Mouse (Mus musculus) heart, embryonic 11.5 days (tissue): ENCODE measurements around the gene Tor4a. TPM values are rescaled to one million over a fixed set of nuclear protein-coding genes. Genes with fewer than 3 reads are reported as not detected.

Source experiments
- ATAC-seq: fragments of 200-750 bp; cut with Nextera tagmentation; replicated peaks from 2 replicates; pipeline ENCODE4 v1.8.0; 2017; ENCODE audit warnings: moderate library complexity; ENCODE audit not compliant: insufficient number of reproducible peaks, low FRiP score, low TSS enrichment
- H3K27ac ChIP-seq: fragments of 300-500 bp; sonication (generic); 2 replicates; pipeline ENCODE4 v1.5.1; 2014; ENCODE audit warnings: mild to moderate bottlenecking, low read depth, low read length
- H3K27me3 ChIP-seq: fragments of 300-500 bp; sonication (generic); 2 replicates; pipeline ENCODE4 v1.6.1; 2014; ENCODE audit warnings: mild to moderate bottlenecking, low read length, mixed read lengths; ENCODE audit not compliant: control insufficient read depth, insufficient read depth
- H3K36me3 ChIP-seq: fragments of 300-500 bp; sonication (generic); 2 replicates; pipeline ENCODE4 v1.6.1; 2014; ENCODE audit warnings: mild to moderate bottlenecking, low read length, moderate library complexity, mixed read lengths; ENCODE audit not compliant: control insufficient read depth, insufficient read depth
- H3K4me1 ChIP-seq: fragments of 300-500 bp; sonication (generic); 2 replicates; pipeline ENCODE4 v1.6.1; 2014; ENCODE audit warnings: low read length; ENCODE audit not compliant: control insufficient read depth, insufficient read depth
- H3K4me2 ChIP-seq: fragments of 300-500 bp; sonication (generic); 2 replicates; pipeline ENCODE4 v1.6.1; 2014; ENCODE audit warnings: mild to moderate bottlenecking, moderate library complexity
- H3K4me3 ChIP-seq: fragments of 300-500 bp; sonication (generic); 2 replicates; pipeline ENCODE4 v1.5.1; 2014; ENCODE audit warnings: low read depth, low read length
- H3K9ac ChIP-seq: fragments of 300-500 bp; sonication (generic); 2 replicates; pipeline ENCODE4 v1.6.1; 2014; ENCODE audit warnings: mild to moderate bottlenecking, low read depth, low read length, moderate library complexity
- H3K9me3 ChIP-seq: fragments of 300-500 bp; sonication (generic); replicated peaks from 2 replicates; pipeline ENCODE4 v1.6.1; 2016; ENCODE audit warnings: low read length; ENCODE audit not compliant: control insufficient read depth
- WGBS: fragments of 180-500 bp; shearing (Covaris S2); extraction: QIAGEN DNeasy Blood & Tissue Kit; methylation state at CpG from one replicate; pipeline ENCODE4 v1.1.7; 2014; ENCODE audit not compliant: insufficient replicate concordance; 5-methylcytosine and 5-hydroxymethylcytosine counted together
- polyA plus RNA-seq: library from polyadenylated mRNA; unstranded; fragments of >200 nt; fragmentation: Nextera tagmentation; extraction: Ambion mirVana; gene quantifications from 2 replicates; pipeline ENCODE4 v1.2.1, GENCODE M21; 2014

Gene Tor4a
- polyA plus RNA-seq, 1 experiment from 2014 or later = 5.9 TPM

- H3K4me2 ChIP-seq = no peak overlapping the region
- no peaks in the 10 kb centered on the region for H3K9me3 ChIP-seq
- WGBS = 76% methylated on average over 6 of the region's 6 CpGs
- H3K4me1 ChIP-seq = no peaks in the 10 kb centered on the region
- H3K36me3 ChIP-seq = no peaks in the 10 kb centered on the region
- no peak overlapping the region for H3K9ac ChIP-seq
- H3K4me3 ChIP-seq = no peak overlapping the region
- peaks cover 22% of the 10 kb centered on the region for H3K27me3 ChIP-seq
- no peak overlapping the region for H3K27ac ChIP-seq
- no peak for ATAC-seq
Measured at GRCm38 (mm10) chr2:25187841-25188240, 8.8 kb downstream of the Tor4a start.

DNA sequence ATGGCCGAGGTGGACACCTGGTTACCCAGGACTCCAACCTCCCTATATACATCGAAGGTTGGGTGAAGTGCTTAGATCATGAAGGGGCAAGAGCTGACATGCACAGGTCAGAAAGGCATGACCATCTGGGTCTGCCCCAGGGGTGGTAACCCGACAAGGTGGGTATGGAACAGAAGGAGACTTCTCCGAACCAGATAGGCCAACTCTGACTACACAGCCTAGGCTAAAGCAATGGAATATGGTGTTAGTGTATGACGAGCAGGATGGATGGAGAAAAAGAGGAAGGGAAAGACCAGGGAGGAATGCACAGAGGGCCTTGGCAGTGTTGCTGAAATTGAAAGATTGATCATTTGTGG lies 10.1 kb downstream of the Tor4a start:
- H3K4me2 ChIP-seq = peak overlapping the region; percentile 87
- no peak overlapping the region for H3K27ac ChIP-seq
- peak overlapping the region; percentile 48 for H3K4me3 ChIP-seq
- peaks cover 25% of the 10 kb centered on the region for H3K27me3 ChIP-seq
- peaks cover 3% of the 10 kb centered on the region; the same call in 1 of the 2 replicates for H3K4me1 ChIP-seq
- WGBS = 29% methylated on average over 5 of the region's 5 CpGs
- no peaks in the 10 kb centered on the region for H3K36me3 ChIP-seq
- no peak for ATAC-seq
- 0 out of 2 replicates have a peak overlapping the region, but pooled peaks have one; percentile 50 for H3K9ac ChIP-seq
- no peaks in the 10 kb centered on the region for H3K9me3 ChIP-seq

- WGBS = under 1% methylated on average over 64 of the region's 64 CpGs
- H3K4me3 ChIP-seq = peak overlapping the region; percentile 48
- H3K4me1 ChIP-seq = peaks cover 9% of the 10 kb centered on the region; the same call in 1 of the 2 replicates
- H3K9me3 ChIP-seq = no peaks in the 10 kb centered on the region
- H3K36me3 ChIP-seq = no peaks in the 10 kb centered on the region
- H3K27ac ChIP-seq = peak overlapping the region; percentile 69
- peaks cover 30% of the 10 kb centered on the region for H3K27me3 ChIP-seq
- ATAC-seq = peak; percentile 63
- H3K4me2 ChIP-seq = peak overlapping the region; percentile 87
- peak overlapping the region; percentile 50 for H3K9ac ChIP-seq
Measured at GRCm38 (mm10) chr2:25185625-25186574, 10.8 kb downstream of the Tor4a start.

GRCm38 (mm10) chr2:25184496-25184895 lies 12.2 kb downstream of the Tor4a start:
- Histone ChIP-seq H3K4me3 (no peak overlapping the region; the same call in 1 of the 2 replicates), H3K27ac (no peak overlapping the region), H3K36me3 (no peaks in the 10 kb centered on the region), H3K4me2 (no peak overlapping the region), H3K27me3 (peaks cover 42% of the 10 kb centered on the region), H3K4me1 (peaks cover 12% of the 10 kb centered on the region), H3K9ac (no peak overlapping the region), H3K9me3 (no peaks in the 10 kb centered on the region)
- 91% methylated on average over 7 of the region's 7 CpGs for WGBS
- no peak for ATAC-seq

DNA sequence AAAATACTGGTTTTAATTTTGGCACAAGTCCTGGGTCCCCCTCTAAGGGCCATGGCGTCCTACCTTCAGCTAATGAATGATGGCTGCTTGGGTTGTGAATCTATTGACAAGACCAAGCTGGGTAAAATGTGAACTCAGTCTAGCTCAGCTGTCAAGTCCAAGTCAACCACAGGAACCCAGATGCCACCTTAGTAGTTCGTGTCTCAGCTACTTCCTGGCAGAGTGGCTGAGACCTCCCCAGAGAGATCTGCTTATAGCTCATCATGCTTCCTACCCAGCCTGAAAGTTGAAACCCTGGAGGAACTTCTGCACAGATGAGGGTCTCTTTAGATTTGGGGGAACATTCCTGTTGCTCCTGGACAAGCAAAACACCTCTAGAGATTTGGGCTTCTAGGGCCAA lies 13.3 kb downstream of the Tor4a start:
- Histone ChIP-seq H3K36me3 (no peaks in the 10 kb centered on the region), H3K4me3 (no peak overlapping the region), H3K9ac (no peak overlapping the region), H3K4me1 (peaks cover 14% of the 10 kb centered on the region), H3K27me3 (peaks cover 53% of the 10 kb centered on the region), H3K4me2 (peak overlapping the region; percentile 84), H3K27ac (no peak overlapping the region), H3K9me3 (no peaks in the 10 kb centered on the region)
- ATAC-seq = no peak
- 66% methylated on average over 2 of the region's 2 CpGs for WGBS

GRCm38 (mm10) chr2:25182664-25183063 lies 14.0 kb downstream of the Tor4a start:
- ATAC-seq = no peak
- Histone ChIP-seq H3K9me3 (no peaks in the 10 kb centered on the region), H3K9ac (no peak overlapping the region), H3K27me3 (peaks cover 59% of the 10 kb centered on the region), H3K4me1 (peaks cover 21% of the 10 kb centered on the region), H3K4me3 (peak overlapping the region; percentile 60; the same call in 1 of the 2 replicates), H3K36me3 (no peaks in the 10 kb centered on the region), H3K4me2 (peak overlapping the region; percentile 84), H3K27ac (no peak overlapping the region)
- 25% methylated on average over 6 of the region's 6 CpGs for WGBS

DNA sequence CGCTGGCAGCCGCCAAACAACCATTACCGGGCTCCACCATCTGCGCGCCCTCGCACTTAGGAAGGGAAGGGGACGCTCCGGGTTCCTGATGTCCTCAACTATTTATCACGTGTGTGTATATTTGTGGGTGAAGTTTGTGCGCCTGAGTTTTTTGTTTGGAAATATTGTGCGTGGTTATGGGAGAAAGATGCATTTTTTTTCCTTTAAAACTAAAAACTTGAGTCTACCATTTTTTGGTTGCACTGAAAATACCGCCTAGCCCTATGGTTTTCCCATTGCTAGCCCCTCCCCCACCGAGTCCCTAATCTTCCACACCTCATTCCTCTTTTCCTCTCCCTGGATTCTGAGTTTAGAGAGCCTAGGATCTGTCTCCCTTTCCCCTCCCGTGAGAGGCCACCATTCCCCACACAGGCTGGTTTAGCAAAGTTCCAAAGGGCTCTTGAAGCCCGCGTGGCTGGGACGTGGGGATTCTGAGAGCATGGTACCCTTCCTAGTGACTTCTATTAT lies 14.7 kb downstream of the Tor4a start:
- ATAC-seq = no peak
- H3K27me3 ChIP-seq = peaks cover 62% of the 10 kb centered on the region
- under 1% methylated on average over 17 of the region's 17 CpGs for WGBS
- peak overlapping the region; percentile 65 for H3K9ac ChIP-seq
- H3K9me3 ChIP-seq = no peaks in the 10 kb centered on the region
- peaks cover 24% of the 10 kb centered on the region for H3K4me1 ChIP-seq
- H3K4me3 ChIP-seq = peak overlapping the region; percentile 60
- H3K36me3 ChIP-seq = no peaks in the 10 kb centered on the region
- H3K27ac ChIP-seq = peak overlapping the region; percentile 29; the same call in 1 of the 2 replicates
- H3K4me2 ChIP-seq = peak overlapping the region; percentile 84

GRCm38 (mm10) chr2:25180973-25181890 lies 15.5 kb downstream of the Tor4a start:
- H3K36me3 ChIP-seq = no peaks in the 10 kb centered on the region
- H3K9ac ChIP-seq = peak overlapping the region; percentile 65
- H3K4me2 ChIP-seq = peak overlapping the region; percentile 84
- H3K27ac ChIP-seq = peak overlapping the region; percentile 76
- whole genome bisulfite sequencing = under 1% methylated on average over 100 of the region's 100 CpGs
- peak overlapping the region; percentile 60 for H3K4me3 ChIP-seq
- peaks cover 67% of the 10 kb centered on the region for H3K27me3 ChIP-seq
- ATAC-seq = peak; percentile 50; the same call in 1 of the 2 replicates
- H3K9me3 ChIP-seq = no peaks in the 10 kb centered on the region
- peaks cover 24% of the 10 kb centered on the region for H3K4me1 ChIP-seq
